Mouse (Mus musculus) layer of hippocampus, adult 8-10 months (tissue): ENCODE data around the gene Zfp871. TPM values are rescaled to one million over a fixed set of nuclear protein-coding genes. Genes with fewer than 3 reads are reported as not detected.

ENCODE experiments used
- DNase-seq, 2 experiments: peaks; one replicate each; pipeline ENCODE4 v3.0.0; 2022; ENCODE audit warnings: low spot score in 2 of 2
- total RNA-seq, 4 experiments: library from RNA; stranded (reverse); gene quantifications; 2 replicates each; pipeline ENCODE4 v1.2.4; 2022

Gene Zfp871
- 100 to 1,000 TPM in 2 of 4 experiments, 10 to 100 TPM in 2; 75.3 to 108 (median 92.2) TPM for total RNA-seq

- peak; percentile 90 to 92 for DNase-seq
These were observed at the start of gene Zfp871 for GRCm38 (mm10) chr17:32788094-32788559. TSS of gene Zfp871 (minus strand) at chr17:32788287.

- DNase-seq, result no peak
These were observed 42.3 kb upstream of the Zfp871 start for GRCm38 (mm10) chr17:32830418-32830782.

- DNase-seq, result peak; percentile 83 to 88
These were observed 41.7 kb upstream of the Zfp871 start, which contains the start of gene Zfp799 for GRCm38 (mm10) chr17:32829540-32830417. TSS of gene Zfp799 (minus strand) at chr17:32830261.

GRCm38 (mm10) chr17:32816074-32816784 lies 28.1 kb upstream of the Zfp871 start:
- no peak for DNase-seq

GRCm38 (mm10) chr17:32814136-32814535 lies 26.0 kb upstream of the Zfp871 start:
- no peak for DNase-seq

GRCm38 (mm10) chr17:32810648-32811047 lies 22.6 kb upstream of the Zfp871 start:
- no peak for DNase-seq

GRCm38 (mm10) chr17:32809544-32810374 lies 21.7 kb upstream of the Zfp871 start, which contains the start of gene Zfp811:
TSS of gene Zfp811 (minus strand) at chr17:32809931.
- DNase-seq, result peak; percentile 42 to 59

GRCm38 (mm10) chr17:32808921-32809320 lies 20.8 kb upstream of the Zfp871 start:
- no peak for DNase-seq

- DNase-seq, result no peak
These were observed 1.2 kb upstream of the Zfp871 start for GRCm38 (mm10) chr17:32789244-32789643.

- DNase-seq, result no peak
These were observed 489 bp upstream of the Zfp871 start for GRCm38 (mm10) chr17:32788576-32788975.

GRCm38 (mm10) chr17:32787436-32788093 lies 522 bp downstream of the Zfp871 start:
- DNase-seq, result no peak

- no peak for DNase-seq
These were observed 1.1 kb downstream of the Zfp871 start for GRCm38 (mm10) chr17:32786944-32787343.

- no peak for DNase-seq
These were observed 2.4 kb downstream of the Zfp871 start for GRCm38 (mm10) chr17:32785656-32786055.

- DNase-seq, result peak; percentile 45 to 52
These were observed 10.5 kb downstream of the Zfp871 start for GRCm38 (mm10) chr17:32777564-32777963.

- DNase-seq, result no peak
These were observed 16.9 kb downstream of the Zfp871 start for GRCm38 (mm10) chr17:32771213-32771612.

GRCm38 (mm10) chr17:32766422-32766821 lies 21.7 kb downstream of the Zfp871 start:
- DNase-seq, result no peak

GRCm38 (mm10) chr17:32757331-32757730 lies 30.8 kb downstream of the Zfp871 start:
- no peak for DNase-seq

GRCm38 (mm10) chr17:32753634-32754033 lies 34.5 kb downstream of the Zfp871 start:
- DNase-seq, result no peak

GRCm38 (mm10) chr17:32752813-32753360 lies 35.2 kb downstream of the Zfp871 start:
- no peak for DNase-seq

- DNase-seq, result no peak
These were observed 37.5 kb downstream of the Zfp871 start for GRCm38 (mm10) chr17:32750611-32751010.
